Mouse (Mus musculus) fibroblast of lung, adult 2 months (primary cell): ENCODE data around the gene Rab3c.

Experiments used
- DNase-seq: peaks from one replicate; pipeline ENCODE4 v3.0.0-alpha.2; 2011; ENCODE audit warnings: low read depth

Gene Rab3c

GRCm38 (mm10) chr13:110093720-110094685 lies 186.8 kb downstream of the Rab3c start:
- DNase-seq, result no peak

GRCm38 (mm10) chr13:110083961-110084360 lies 196.8 kb downstream of the Rab3c start:
- no peak for DNase-seq

DNA sequence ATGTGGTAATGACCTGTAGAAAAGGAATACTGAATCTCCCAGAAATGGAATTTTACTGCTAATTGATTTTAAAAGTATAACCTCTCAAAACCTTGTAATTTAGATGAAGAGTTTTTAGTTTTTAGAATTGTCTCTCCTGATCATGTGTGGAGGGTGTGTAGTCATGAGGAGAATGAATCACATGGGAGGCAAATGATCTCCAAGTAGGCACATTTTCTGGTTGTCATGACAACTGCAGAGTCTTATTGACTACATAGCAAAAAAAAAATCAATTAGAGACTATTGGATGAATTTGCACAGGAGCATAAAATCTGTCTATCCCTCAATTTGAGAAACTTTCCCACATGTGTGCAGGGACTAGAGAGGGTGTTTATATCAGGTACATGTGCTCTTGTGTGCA lies 199.6 kb downstream of the Rab3c start:
- no peak for DNase-seq

DNA sequence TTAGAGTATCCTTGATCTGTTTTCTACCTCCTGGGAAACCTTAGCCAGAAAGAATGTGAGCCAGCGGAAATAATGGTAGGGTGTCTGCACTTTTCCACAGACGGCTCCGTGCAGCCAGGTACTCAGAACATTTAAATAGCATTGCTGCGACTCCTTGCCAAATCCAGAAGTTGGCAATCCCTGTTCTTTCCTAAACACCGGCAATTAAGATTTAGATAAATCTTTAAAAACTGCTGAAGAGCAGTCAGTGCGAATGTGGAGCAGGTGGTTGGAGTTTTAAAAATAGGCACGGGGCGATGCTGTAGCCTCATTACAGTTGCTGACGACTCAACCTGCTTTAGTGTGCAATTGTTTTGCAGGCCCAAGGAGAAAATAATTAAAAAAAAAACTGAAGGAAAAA lies 205.2 kb downstream of the Rab3c start:
- no peak for DNase-seq

DNA sequence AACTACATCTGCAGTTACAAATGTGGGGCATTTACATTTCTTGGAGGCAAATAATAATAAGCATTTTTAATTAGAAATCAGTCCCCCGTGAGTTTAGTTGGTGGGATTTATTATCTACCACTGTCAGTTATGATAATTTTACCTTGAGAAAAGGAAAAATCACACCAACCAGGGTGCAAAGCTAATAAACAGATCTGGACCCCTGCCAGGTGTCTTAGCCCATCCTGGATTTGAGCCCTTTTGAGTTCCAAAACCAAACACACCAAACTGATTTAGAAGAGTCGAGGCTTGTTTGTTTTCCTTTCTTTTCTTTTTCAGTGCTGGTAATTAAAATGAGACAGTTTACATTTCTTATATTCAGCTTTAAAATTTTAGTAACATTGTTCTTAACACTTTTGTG lies 206.6 kb downstream of the Rab3c start:
- no peak for DNase-seq

- no peak for DNase-seq
Observed at GRCm38 (mm10) chr13:110067149-110067548, 213.6 kb downstream of the Rab3c start.

GRCm38 (mm10) chr13:110066674-110067073 lies 214.1 kb downstream of the Rab3c start:
- no peak for DNase-seq

DNA sequence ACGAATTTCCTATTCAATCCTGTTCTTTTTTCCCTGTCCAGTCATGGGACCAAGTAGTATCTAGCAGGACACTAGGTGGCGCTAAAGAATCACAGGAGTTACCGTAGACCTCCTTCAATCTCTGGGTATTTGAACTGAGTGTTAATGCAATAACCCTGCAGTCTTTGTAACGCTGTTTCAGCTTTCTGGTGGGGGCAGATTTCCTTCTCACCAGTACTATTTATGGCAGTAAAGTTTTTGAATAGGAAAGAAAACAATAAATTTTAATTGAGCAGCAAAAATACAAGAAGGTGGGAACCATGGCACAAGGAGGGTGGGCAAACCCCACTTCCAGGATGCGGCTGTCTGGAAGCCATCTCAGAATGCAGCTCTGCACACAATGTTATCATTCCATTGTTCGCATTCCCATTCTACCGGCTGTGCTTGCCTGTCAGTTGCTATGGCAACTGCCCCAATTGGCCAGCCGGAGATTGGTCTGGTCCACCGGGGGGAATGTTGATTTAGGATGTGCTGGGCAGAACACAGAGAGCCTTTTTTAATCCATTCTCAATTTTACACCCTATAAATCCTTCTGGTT lies 217.9 kb downstream of the Rab3c start:
- DNase-seq, result peak; percentile 62

GRCm38 (mm10) chr13:110062288-110062687 lies 218.5 kb downstream of the Rab3c start:
- DNase-seq, result peak; percentile 50

- no peak for DNase-seq
Observed at GRCm38 (mm10) chr13:110054538-110054937, 226.3 kb downstream of the Rab3c start.

DNA sequence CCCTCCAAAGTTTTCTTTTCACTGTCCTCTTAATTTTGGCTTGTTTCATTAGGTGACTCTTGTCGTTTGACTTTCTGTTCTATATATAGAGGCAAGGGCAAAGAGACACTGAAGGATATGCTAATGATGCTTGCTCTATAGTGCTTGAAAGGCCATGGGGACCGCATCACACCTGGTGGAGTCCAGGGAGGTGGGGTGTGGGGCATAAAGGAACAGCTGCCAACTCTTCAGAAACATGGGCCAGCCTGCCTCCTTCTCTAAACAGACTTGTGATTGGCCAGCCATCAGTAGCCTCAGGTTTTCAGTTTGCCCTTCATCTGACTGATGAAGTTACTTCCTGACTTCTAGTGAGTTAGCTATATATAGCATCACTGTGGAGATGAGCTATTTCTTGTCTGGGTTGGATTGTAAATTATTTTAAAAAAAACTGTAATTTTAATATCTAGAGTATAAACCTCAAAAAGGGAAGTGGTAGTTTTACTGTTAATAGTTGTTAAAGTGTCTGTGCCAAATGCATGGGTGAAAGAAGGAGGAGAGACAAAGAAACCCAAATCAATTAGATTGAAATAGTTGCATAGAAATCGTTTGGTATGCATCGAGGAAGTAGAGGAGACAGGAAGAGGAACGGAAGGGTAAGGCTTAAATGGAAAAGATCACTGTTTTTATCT lies 231.9 kb downstream of the Rab3c start:
- DNase-seq, result no peak

GRCm38 (mm10) chr13:110044418-110044817 lies 236.4 kb downstream of the Rab3c start:
- DNase-seq, result no peak

DNA sequence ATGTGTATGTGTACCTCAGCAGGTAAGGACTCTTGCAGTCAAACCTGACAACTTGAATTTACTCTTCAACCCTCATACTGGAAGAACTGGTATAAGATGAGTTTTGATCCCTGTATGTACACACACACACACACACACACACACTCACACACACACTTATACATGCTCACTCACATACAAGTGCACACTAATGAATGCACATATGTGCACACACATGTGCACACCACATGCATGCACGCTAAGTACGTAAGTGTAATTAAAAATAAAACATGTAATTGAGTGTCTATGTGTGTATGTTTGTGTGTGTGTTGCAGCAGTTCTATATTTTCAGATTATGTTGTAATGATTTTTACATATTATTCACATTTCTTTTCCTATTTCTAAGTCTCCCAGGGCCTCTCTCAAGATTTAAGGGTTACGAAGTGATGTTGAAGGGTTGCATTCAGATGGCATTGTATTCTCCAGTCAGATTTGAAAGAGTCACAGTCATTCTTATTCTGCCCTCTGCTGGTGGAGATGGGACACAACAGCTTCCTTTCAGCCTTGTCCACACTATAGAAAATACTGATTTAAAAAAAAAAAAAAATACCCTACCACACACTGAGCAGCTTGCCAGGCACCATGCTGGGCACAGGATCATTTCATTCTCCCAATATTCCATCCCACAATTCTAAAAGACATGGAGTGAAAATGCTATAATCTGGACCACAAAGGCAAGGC lies 240.9 kb downstream of the Rab3c start:
- DNase-seq, result no peak

GRCm38 (mm10) chr13:110039170-110039569 lies 241.6 kb downstream of the Rab3c start:
- DNase-seq, result no peak

GRCm38 (mm10) chr13:110038521-110038920 lies 242.3 kb downstream of the Rab3c start:
- DNase-seq, result no peak

DNA sequence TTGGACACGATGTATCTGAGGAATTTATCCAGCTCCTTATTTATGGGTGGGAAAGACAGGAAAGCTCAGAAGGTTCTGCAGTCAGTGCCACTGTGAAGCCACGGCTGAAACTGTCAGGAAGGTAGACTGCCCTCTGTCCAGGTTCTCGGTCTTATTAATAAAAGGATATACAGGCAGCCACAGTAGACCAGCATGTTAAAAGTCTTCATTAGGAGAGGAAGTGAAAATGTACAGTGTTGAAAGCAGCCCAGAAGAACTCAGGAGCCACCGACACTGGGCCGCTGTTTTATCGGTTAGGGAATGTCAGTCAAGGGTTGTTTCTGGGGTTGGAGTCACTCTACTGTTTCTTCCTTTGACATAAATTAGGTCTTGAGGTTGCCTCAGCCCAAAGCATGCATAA lies 245.9 kb downstream of the Rab3c start:
- DNase-seq, result no peak

GRCm38 (mm10) chr13:110034041-110034440 lies 246.8 kb downstream of the Rab3c start:
- DNase-seq, result no peak

- no peak for DNase-seq
Observed at GRCm38 (mm10) chr13:110031886-110032285, 248.9 kb downstream of the Rab3c start.

GRCm38 (mm10) chr13:110031061-110031460 lies 249.7 kb downstream of the Rab3c start:
- DNase-seq, result no peak

DNA sequence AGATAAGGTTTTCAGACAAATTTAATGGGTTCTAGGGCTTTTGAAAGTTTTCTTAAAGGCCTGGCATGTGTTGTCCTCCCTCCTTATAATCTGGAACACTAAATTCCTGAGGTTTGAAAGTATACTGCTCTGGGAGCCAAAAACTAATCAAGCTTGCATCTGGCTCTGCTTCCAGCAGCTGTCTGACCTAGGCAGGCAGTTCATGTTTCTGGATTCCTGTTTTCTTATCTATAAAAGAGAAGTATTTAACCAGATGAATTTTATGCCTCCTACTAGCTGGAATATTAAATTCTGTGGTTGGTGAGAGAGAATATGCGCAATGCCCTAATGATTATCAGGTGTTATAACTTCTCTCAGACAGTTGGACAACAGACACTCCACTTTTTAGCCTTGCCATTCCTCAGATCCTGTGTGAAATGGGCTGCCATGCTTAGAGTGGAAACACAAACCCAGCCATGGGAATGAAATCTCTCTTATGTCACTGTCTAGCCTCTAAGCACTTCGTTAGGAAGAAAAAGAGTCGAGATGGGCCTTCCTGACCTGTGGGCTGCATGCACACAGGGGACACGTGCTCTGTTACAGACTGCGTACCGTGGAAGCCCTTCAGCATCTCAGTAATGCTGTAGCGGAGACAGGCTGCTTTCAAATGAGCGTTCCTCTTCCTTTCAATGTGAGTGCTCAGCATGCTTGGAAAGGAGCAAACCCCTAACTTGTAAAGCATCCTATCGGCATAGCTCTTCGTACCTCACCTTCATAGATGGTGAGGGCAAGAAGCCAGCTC lies 256.2 kb downstream of the Rab3c start:
- DNase-seq, result peak; percentile 63

- no peak for DNase-seq
Observed at GRCm38 (mm10) chr13:110023031-110023430, 257.8 kb downstream of the Rab3c start.
